ENCODE assay signal across 24 mouse cellular contexts in genomic region chr9:75432694-75433093, GRCm38 (mm10). TPM values are rescaled to one million over a fixed set of nuclear protein-coding genes. Genes with fewer than 3 reads are reported as not detected.
DNase-seq lines count a peak whose midpoint lies in the region; ATAC-seq and TF ChIP-seq lines count a peak whose summit lies in the region.
"Had no signal": no experiment of that assay in that cellular context is flagged by ENCODE, and none has a peak within 500 bp of the region (broad histone marks: within the 10 kb centered on the region; RNA-seq: fewer than 3 reads in every experiment).

No protein-coding gene starts in this region.

- no peaks in the 10 kb centered on the region for H3K79me2 ChIP-seq in macrophage (ENCODE audit: inconsistent target)

- no peak for ATAC-seq in forebrain, embryonic 13.5 days
- ATAC-seq in midbrain, embryonic 14.5 days (ENCODE audit: low FRiP score, low TSS enrichment): no peak
- ATAC-seq: activated CD4-positive, CD25-positive, alpha-beta regulatory T cell, adult 4 months; CD4-positive, CD25-positive, alpha-beta regulatory T cell, adult 4 months; forebrain, embryonic 14.5 days; forebrain, embryonic 16.5 days; Patski had no signal

- no peaks in the 10 kb centered on the region for H3K27me3 ChIP-seq in ES-Bruce4 (ENCODE audit: control insufficient read depth, insufficient read depth, low read length, poor library complexity, severe bottlenecking)
- H3K27me3 ChIP-seq in forebrain, embryonic 13.5 days: no peaks in the 10 kb centered on the region
- no peaks in the 10 kb centered on the region for H3K27me3 ChIP-seq in midbrain, embryonic 14.5 days (ENCODE audit: control insufficient read depth, insufficient read depth, low read length)
- H3K27me3 ChIP-seq: CH12.LX; embryonic facial prominence, embryonic 12.5 days; Patski had no signal

- H3K4me3 ChIP-seq in ES-Bruce4 (ENCODE audit: low read depth, low read length): no peak overlapping the region
- no peak overlapping the region for H3K4me3 ChIP-seq in bone marrow macrophage, adult 2 months (ENCODE audit: insufficient read depth, low read length)
- H3K4me3 ChIP-seq in macrophage (ENCODE audit: inconsistent target): no peak overlapping the region
- H3K4me3 ChIP-seq in forebrain, embryonic 13.5 days: no peak overlapping the region
- H3K4me3 ChIP-seq in midbrain, embryonic 14.5 days (replicated peaks; ENCODE audit: low read depth, low read length): no peak overlapping the region
- H3K4me3 ChIP-seq: embryonic facial prominence, embryonic 10.5 days; embryonic facial prominence, embryonic 12.5 days had no signal

- DNase-seq in midbrain, embryonic 14.5 days: no peak
- no peak for DNase-seq in cerebellum, adult 11 months
- no peak for DNase-seq in testis, postnatal 14 days (ENCODE audit: low spot score)
- DNase-seq: adrenal gland, adult 8-10 months; adrenal gland, postnatal 14 days; adrenal gland, postnatal 36 days; B cell, adult 2 months; cerebellum, adult 11-12 months; cerebellum, adult 2 months; cerebellum, adult 9-10 months; cerebellum, postnatal 10 days; cerebellum, postnatal 25 days had no signal

- H3K4me2 ChIP-seq in forebrain, embryonic 13.5 days: no peak overlapping the region
- no peak overlapping the region for H3K4me2 ChIP-seq in midbrain, embryonic 14.5 days (ENCODE audit: low read length)
- H3K4me2 ChIP-seq: embryonic facial prominence, embryonic 12.5 days had no signal

- H3K36me3 ChIP-seq in ES-Bruce4 (ENCODE audit: control insufficient read depth, insufficient read depth, low read length, poor library complexity, severe bottlenecking): no peaks in the 10 kb centered on the region
- no peaks in the 10 kb centered on the region for H3K36me3 ChIP-seq in macrophage (ENCODE audit: inconsistent target)
- no peaks in the 10 kb centered on the region for H3K36me3 ChIP-seq in forebrain, embryonic 13.5 days (ENCODE audit: poor library complexity, severe bottlenecking)
- H3K36me3 ChIP-seq in midbrain, embryonic 14.5 days (ENCODE audit: control insufficient read depth, insufficient read depth, low read length): no peaks in the 10 kb centered on the region
- H3K36me3 ChIP-seq: embryonic facial prominence, embryonic 10.5 days; embryonic facial prominence, embryonic 12.5 days had no signal

- H3K9me3 ChIP-seq in ES-Bruce4 (replicated peaks; ENCODE audit: control insufficient read depth, insufficient read depth, low read length, poor library complexity, severe bottlenecking): no peaks in the 10 kb centered on the region
- no peaks in the 10 kb centered on the region for H3K9me3 ChIP-seq in forebrain, embryonic 13.5 days (replicated peaks)
- H3K9me3 ChIP-seq in midbrain, embryonic 14.5 days (ENCODE audit: control insufficient read depth, low read length): no peaks in the 10 kb centered on the region
- H3K9me3 ChIP-seq: embryonic facial prominence, embryonic 10.5 days; embryonic facial prominence, embryonic 12.5 days had no signal

- no peak for TF ChIP-seq CTCF in ES-Bruce4 (IDR thresholded peaks at IDR 0.05; ENCODE audit: low read depth, low read length)
- TF ChIP-seq CTCF in bone marrow macrophage, adult 2 months (IDR thresholded peaks at IDR 0.05; ENCODE audit: low read depth, low read length): no peak

- 25% methylated on average over 2 of the region's 3 CpGs for WGBS in macrophage (ENCODE audit: missing documents)
- 57% methylated on average over 3 of the region's 3 CpGs for WGBS in forebrain, embryonic 13.5 days
- WGBS in midbrain, embryonic 14.5 days: 83% methylated on average over 3 of the region's 3 CpGs

- no peak for TF ChIP-seq EP300 in ES-Bruce4 (IDR thresholded peaks at IDR 0.05; ENCODE audit: insufficient read depth, low read depth, low read length)

- peaks cover 4% of the 10 kb centered on the region for H3K4me1 ChIP-seq in ES-Bruce4 (ENCODE audit: control insufficient read depth, insufficient read depth, low read length)
- H3K4me1 ChIP-seq in bone marrow macrophage, adult 2 months (ENCODE audit: control insufficient read depth, insufficient read depth, low read length): peaks cover 36% of the 10 kb centered on the region
- peaks cover 9% of the 10 kb centered on the region for H3K4me1 ChIP-seq in forebrain, embryonic 13.5 days
- no peaks in the 10 kb centered on the region for H3K4me1 ChIP-seq in midbrain, embryonic 14.5 days (ENCODE audit: control insufficient read depth, insufficient read depth, low read length)

- no peak overlapping the region for H3K9ac ChIP-seq in ES-Bruce4 (ENCODE audit: low read depth, poor library complexity, severe bottlenecking)
- no peak overlapping the region for H3K9ac ChIP-seq in forebrain, embryonic 13.5 days
- H3K9ac ChIP-seq in midbrain, embryonic 14.5 days (replicated peaks; ENCODE audit: low read length): no peak overlapping the region
- H3K9ac ChIP-seq: embryonic facial prominence, embryonic 12.5 days had no signal

- no peak for TF ChIP-seq POLR2A in ES-Bruce4 (IDR thresholded peaks at IDR 0.05; ENCODE audit: insufficient read depth, low read length)
- no peak for TF ChIP-seq POLR2A in bone marrow macrophage, adult 2 months (IDR thresholded peaks at IDR 0.05; ENCODE audit: borderline replicate concordance, low read depth, low read length)

- peak overlapping the region; percentile 72 for H3K27ac ChIP-seq in ES-Bruce4 (ENCODE audit: insufficient read depth, low read length)
- H3K27ac ChIP-seq in bone marrow macrophage, adult 2 months (ENCODE audit: insufficient read depth, low read depth, low read length): peak overlapping the region; percentile 83
- H3K27ac ChIP-seq in macrophage: peak overlapping the region; percentile 36
- H3K27ac ChIP-seq in forebrain, embryonic 13.5 days: no peak overlapping the region
- H3K27ac ChIP-seq in midbrain, embryonic 14.5 days (replicated peaks; ENCODE audit: low read depth, low read length): no peak overlapping the region
- H3K27ac ChIP-seq: embryonic facial prominence, embryonic 10.5 days; embryonic facial prominence, embryonic 12.5 days had no signal

RNA-seq across cellular contexts. Expression of gene Leo1, which starts 8.6 kb away (rescaled TPM):
- 56.3 and 57.7 TPM in 2 replicates for polyA plus RNA-seq in ES-Bruce4 (2011; ENCODE audit: insufficient read depth, insufficient read length, low read depth, missing spikeins)
- 12.9 and 14.5 TPM in 2 replicates for polyA plus RNA-seq in bone marrow macrophage, adult 2 months (2012; ENCODE audit: insufficient read depth, insufficient read length, missing spikeins)
- 10 to 100 TPM; 17.2 to 46.0 (median 31.6) TPM for total RNA-seq in macrophage (2018; cell fraction: chromatin; rRNA removed)
- total RNA-seq in macrophage (2018; cell fraction: cytosol; rRNA removed): 10 to 100 TPM; 16.1 to 25.7 (median 21.2) TPM
- total RNA-seq in macrophage (2018; cell fraction: nucleus; rRNA removed): 10 to 100 TPM; 13.2 to 30.4 (median 19.6) TPM
- 15.0 to 36.4 TPM (median 28.2 TPM) in 3 replicates for polyA plus RNA-seq in macrophage (2018)
- polyA plus RNA-seq in forebrain, embryonic 13.5 days (2015; fragmentation: Nextera tagmentation; extraction: Ambion mirVana): 44.2 and 44.5 TPM in 2 replicates
- polyA plus RNA-seq in midbrain, embryonic 14.5 days (2014; fragmentation: Nextera tagmentation; extraction: Ambion mirVana): 39.8 and 41.5 TPM in 2 replicates

RNA-seq across cellular contexts. Expression of gene Mapk6, which starts 22.9 kb away (rescaled TPM):
- 130 and 147 TPM in 2 replicates for polyA plus RNA-seq in ES-Bruce4 (2011; ENCODE audit: insufficient read depth, insufficient read length, low read depth, missing spikeins)
- 31.3 and 39.7 TPM in 2 replicates for polyA plus RNA-seq in bone marrow macrophage, adult 2 months (2012; ENCODE audit: insufficient read depth, insufficient read length, missing spikeins)
- total RNA-seq in macrophage (2018; cell fraction: chromatin; rRNA removed): 100 to 1,000 TPM; 134 to 771 (median 241) TPM
- 100 to 1,000 TPM in 22 of 26 experiments, 10 to 100 TPM in 4; 89.7 to 358 (median 144) TPM for total RNA-seq in macrophage (2018; cell fraction: cytosol; rRNA removed)
- total RNA-seq in macrophage (2018; cell fraction: nucleus; rRNA removed): 100 to 1,000 TPM; 123 to 661 (median 273) TPM
- 73.3 to 115 TPM (median 94.8 TPM) in 3 replicates for polyA plus RNA-seq in macrophage (2018)
- polyA plus RNA-seq in forebrain, embryonic 13.5 days (2015; fragmentation: Nextera tagmentation; extraction: Ambion mirVana): 139 and 157 TPM in 2 replicates
- 155 and 208 TPM in 2 replicates for polyA plus RNA-seq in midbrain, embryonic 14.5 days (2014; fragmentation: Nextera tagmentation; extraction: Ambion mirVana)

Comparison
In these comparisons a context has a peak if more than half of its experiments do, and no peak if none do; other contexts are left out.
1. H3K27ac ChIP-seq: peak in ES-Bruce4 (single experiment), bone marrow macrophage, adult 2 months (single experiment) and macrophage (single experiment); none in forebrain, embryonic 13.5 days (single experiment) and midbrain, embryonic 14.5 days (single experiment).